In the genomic region with DNA sequence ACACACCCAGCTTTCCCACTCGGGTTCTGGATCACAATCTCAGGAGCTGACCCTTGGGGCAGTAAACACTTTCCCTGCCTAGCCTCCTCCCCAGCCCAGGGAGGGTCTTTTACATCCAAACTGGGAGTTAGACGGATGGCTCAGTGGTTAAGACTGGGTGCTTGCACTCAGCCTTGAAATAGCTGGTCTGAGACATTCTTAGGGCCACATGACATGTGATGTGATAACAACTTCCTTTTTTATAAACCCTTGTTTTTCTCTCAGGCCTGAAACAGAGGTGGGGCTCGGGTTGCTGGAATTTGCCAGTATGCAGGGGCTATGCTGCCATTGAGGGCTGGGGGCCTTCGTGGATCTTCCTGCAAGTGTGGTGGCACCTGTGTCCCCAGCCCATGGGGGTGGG, we compare ENCODE assay signal across 36 mouse cellular contexts. TPM values are rescaled to one million over a fixed set of nuclear protein-coding genes. Genes with fewer than 3 reads are reported as not detected.
DNase-seq lines count a peak whose midpoint lies in the region; ATAC-seq and TF ChIP-seq lines count a peak whose summit lies in the region.
"Had no signal": no experiment of that assay in that cellular context is flagged by ENCODE, and none has a peak within 500 bp of the region (broad histone marks: within the 10 kb centered on the region; RNA-seq: fewer than 3 reads in every experiment).

No protein-coding gene starts in this region.

- TF ChIP-seq CTCF in bone marrow macrophage, adult 2 months (IDR thresholded peaks at IDR 0.05; ENCODE audit: low read depth, low read length), result no peak

- H3K4me3 ChIP-seq in megakaryocyte, embryonic 14.5 days (replicated peaks), result peak overlapping the region; percentile 18
- peak overlapping the region; percentile 6; the same call in 1 of the 2 replicates for H3K4me3 ChIP-seq in bone marrow macrophage, adult 2 months (ENCODE audit: insufficient read depth, low read length)
- H3K4me3 ChIP-seq: embryonic facial prominence, embryonic 12.5 days; forebrain, embryonic 15.5 days; gastrocnemius, adult 2 months; hindbrain, embryonic 10.5 days; hindbrain, embryonic 15.5 days; limb, embryonic 12.5 days; myocyte; neural tube, embryonic 12.5 days had no signal

- ATAC-seq in megakaryocyte, adult 5-6 weeks (ENCODE audit: poor library complexity, severe bottlenecking), result no peak
- ATAC-seq: forebrain, embryonic 15.5 days; inflammation-experienced regulatory T-cells, adult 6 months; midbrain, embryonic 16.5 days had no signal

- peaks cover 73% of the 10 kb centered on the region for H3K4me1 ChIP-seq in megakaryocyte, embryonic 14.5 days
- H3K4me1 ChIP-seq in bone marrow macrophage, adult 2 months (ENCODE audit: control insufficient read depth, insufficient read depth, low read length), result peaks cover 40% of the 10 kb centered on the region

- peaks cover 15% of the 10 kb centered on the region for H3K36me3 ChIP-seq in megakaryocyte, embryonic 14.5 days (replicated peaks; ENCODE audit: low read length)
- no peaks in the 10 kb centered on the region for H3K36me3 ChIP-seq in splenic B cell, adult 2 months (ENCODE audit: control insufficient read depth, insufficient read depth, low read length, poor library complexity, severe bottlenecking)
- H3K36me3 ChIP-seq: embryonic facial prominence, embryonic 12.5 days; forebrain, embryonic 15.5 days; hindbrain, embryonic 10.5 days; hindbrain, embryonic 15.5 days; limb, embryonic 12.5 days; neural tube, embryonic 12.5 days had no signal

- peak; percentile 86 for DNase-seq in heart, adult 11 months
- DNase-seq in heart, adult 9 months (ENCODE audit: low spot score in 2 of 2), result no peak
- peak; percentile 44 for DNase-seq in splenic B cell, adult 2 months (ENCODE audit: low read depth, low spot score)
- DNase-seq in frontal cortex, adult 2 months (ENCODE audit: extremely low spot score in 1 of 2, low spot score in 1 of 2), result no peak
- no peak for DNase-seq in cerebellum, postnatal 36 days
- DNase-seq: adrenal gland, postnatal 14 days; cerebellum, adult 8-10 months; cerebellum, postnatal 25 days; embryo, embryonic 11 days; gastrocnemius, adult 2 months; heart, postnatal 14 days; kidney, adult 11 months; kidney, postnatal 14 days; layer of hippocampus, adult 9-11 months; thymus, adult 2 months; thymus, postnatal 36 days had no signal

- H3K27me3 ChIP-seq in megakaryocyte, embryonic 14.5 days (replicated peaks), result no peaks in the 10 kb centered on the region
- H3K27me3 ChIP-seq in splenic B cell, adult 2 months (ENCODE audit: control insufficient read depth, insufficient read depth, low read length, poor library complexity, severe bottlenecking), result no peaks in the 10 kb centered on the region
- H3K27me3 ChIP-seq: embryonic facial prominence, embryonic 12.5 days; forebrain, embryonic 15.5 days; hindbrain, embryonic 15.5 days; neural tube, embryonic 12.5 days had no signal

- TF ChIP-seq POLR2A in bone marrow macrophage, adult 2 months (IDR thresholded peaks at IDR 0.05; ENCODE audit: borderline replicate concordance, low read depth, low read length), result 0 out of 2 replicates have a peak, but pooled peaks have one; percentile 4

- H3K9me3 ChIP-seq in megakaryocyte, embryonic 14.5 days, result no peaks in the 10 kb centered on the region
- H3K9me3 ChIP-seq: embryonic facial prominence, embryonic 12.5 days; forebrain, embryonic 15.5 days; hindbrain, embryonic 10.5 days; hindbrain, embryonic 15.5 days; limb, embryonic 12.5 days; neural tube, embryonic 12.5 days had no signal

- H3K27ac ChIP-seq in bone marrow macrophage, adult 2 months (ENCODE audit: insufficient read depth, low read depth, low read length), result peak overlapping the region; percentile 93
- H3K27ac ChIP-seq: embryonic facial prominence, embryonic 12.5 days; forebrain, embryonic 15.5 days; gastrocnemius, adult 2 months; hindbrain, embryonic 10.5 days; hindbrain, embryonic 15.5 days; limb, embryonic 12.5 days; liver, embryonic 14.5 days; neural tube, embryonic 12.5 days had no signal

RNA-seq across cellular contexts. Expression of gene Aldh2, which starts 3.7 kb away (rescaled TPM):
- polyA plus RNA-seq in megakaryocyte, embryonic 14.5 days (2012; ENCODE audit: insufficient read depth, low replicate concordance), result 768 and 846 TPM in 2 replicates
- 137 and 142 TPM in 2 replicates for total RNA-seq in megakaryocyte, adult 5-6 weeks (2015)
- total RNA-seq in megakaryocyte, adult 5-6 weeks (2017), result 505 and 509 TPM in 2 replicates
- polyA plus RNA-seq in bone marrow macrophage, adult 2 months (2012; ENCODE audit: insufficient read depth, insufficient read length, missing spikeins), result 844 and 895 TPM in 2 replicates
- polyA plus RNA-seq in frontal cortex, adult 2 months (2012; rRNA removed), result 199 and 205 TPM in 2 replicates

RNA-seq across cellular contexts. Expression of gene Acad12, which starts 21.4 kb away (rescaled TPM):
- 2.2 and 2.6 TPM in 2 replicates for polyA plus RNA-seq in megakaryocyte, embryonic 14.5 days (2012; ENCODE audit: insufficient read depth, low replicate concordance)
- 1.1 and 5.4 TPM in 2 replicates for total RNA-seq in megakaryocyte, adult 5-6 weeks (2015)
- total RNA-seq in megakaryocyte, adult 5-6 weeks (2017), result 2.1 and 5.5 TPM in 2 replicates
- 8.6 and 9.0 TPM in 2 replicates for polyA plus RNA-seq in bone marrow macrophage, adult 2 months (2012; ENCODE audit: insufficient read depth, insufficient read length, missing spikeins)
- polyA plus RNA-seq in frontal cortex, adult 2 months (2012; rRNA removed), result 4.0 and 4.7 TPM in 2 replicates

RNA-seq across cellular contexts. Expression of gene Mapkapk5, which starts 51.6 kb away (rescaled TPM):
- polyA plus RNA-seq in megakaryocyte, embryonic 14.5 days (2012; ENCODE audit: insufficient read depth, low replicate concordance), result 54.2 and 85.9 TPM in 2 replicates
- 105 and 106 TPM in 2 replicates for total RNA-seq in megakaryocyte, adult 5-6 weeks (2015)
- total RNA-seq in megakaryocyte, adult 5-6 weeks (2017), result 99.1 and 108 TPM in 2 replicates
- polyA plus RNA-seq in bone marrow macrophage, adult 2 months (2012; ENCODE audit: insufficient read depth, insufficient read length, missing spikeins), result 75.7 TPM in 2 replicates
- 107 and 118 TPM in 2 replicates for polyA plus RNA-seq in frontal cortex, adult 2 months (2012; rRNA removed)

RNA-seq across cellular contexts. Expression of gene Adam1a, which starts 52.0 kb away (rescaled TPM):
- not detected in 2 replicates for polyA plus RNA-seq in megakaryocyte, embryonic 14.5 days (2012; ENCODE audit: insufficient read depth, low replicate concordance)
- total RNA-seq in megakaryocyte, adult 5-6 weeks (2015), result 2.1 and 3.1 TPM in 2 replicates
- total RNA-seq in megakaryocyte, adult 5-6 weeks (2017), result 2.2 and 3.1 TPM in 2 replicates
- polyA plus RNA-seq in bone marrow macrophage, adult 2 months (2012; ENCODE audit: insufficient read depth, insufficient read length, missing spikeins), result 3.0 and 4.3 TPM in 2 replicates
- polyA plus RNA-seq in frontal cortex, adult 2 months (2012; rRNA removed), result 23.8 and 24.2 TPM in 2 replicates

RNA-seq across cellular contexts. Expression of gene Gm42878, which starts 52.0 kb away (rescaled TPM):
- polyA plus RNA-seq in megakaryocyte, embryonic 14.5 days (2012; ENCODE audit: insufficient read depth, low replicate concordance), result not detected in 2 replicates
- not detected in 2 replicates for total RNA-seq in megakaryocyte, adult 5-6 weeks (2015)
- total RNA-seq in megakaryocyte, adult 5-6 weeks (2017), result not detected in 2 replicates
- polyA plus RNA-seq in bone marrow macrophage, adult 2 months (2012; ENCODE audit: insufficient read depth, insufficient read length, missing spikeins), result not detected in 2 replicates
- 0.42 and 0.48 TPM in 2 replicates for polyA plus RNA-seq in frontal cortex, adult 2 months (2012; rRNA removed)
- total RNA-seq: adrenal gland, postnatal 14 days; gastrocnemius, adult 2 months; gastrocnemius, postnatal 4 days; heart, adult 8-10 months; heart, postnatal 14 days; left cerebral cortex, adult 18-20 months; left cerebral cortex, postnatal 25 days had no signal
- polyA plus RNA-seq: forebrain, embryonic 15.5 days; hindbrain, embryonic 10.5 days; hindbrain, embryonic 15.5 days; inflammation-experienced regulatory T-cells, adult 6 months; kidney, embryonic 14.5 days; limb, embryonic 12.5 days; lung, embryonic 16.5 days; midbrain, embryonic 11.5 days; midbrain, embryonic 16.5 days; neural tube, embryonic 12.5 days; thymus, adult 2 months had no signal

Comparison
In these comparisons a context has a peak if more than half of its experiments do, and no peak if none do; other contexts are left out.
1. DNase-seq: peak in heart, adult 11 months (single experiment) and splenic B cell, adult 2 months (single experiment); none in heart, adult 9 months (0 of 2), frontal cortex, adult 2 months (0 of 2) and cerebellum, postnatal 36 days (0 of 2).